Mouse (Mus musculus) C3H10T1/2 (cell line): ENCODE data around the gene Olfr531. TPM values are rescaled to one million over a fixed set of nuclear protein-coding genes. Genes with fewer than 3 reads are reported as not detected.

Experiments used
- polyA plus RNA-seq, 2 experiments: library from polyadenylated mRNA; unstranded; fragments of >200 nt; fragmentation: generic; extraction: Trizol; gene quantifications; one replicate each; pipeline ENCODE4 v1.2.1; 2012; ENCODE audit warnings: missing spikeins in 2 of 2

Olfr531 gene
- polyA plus RNA-seq: not detected

DNA sequence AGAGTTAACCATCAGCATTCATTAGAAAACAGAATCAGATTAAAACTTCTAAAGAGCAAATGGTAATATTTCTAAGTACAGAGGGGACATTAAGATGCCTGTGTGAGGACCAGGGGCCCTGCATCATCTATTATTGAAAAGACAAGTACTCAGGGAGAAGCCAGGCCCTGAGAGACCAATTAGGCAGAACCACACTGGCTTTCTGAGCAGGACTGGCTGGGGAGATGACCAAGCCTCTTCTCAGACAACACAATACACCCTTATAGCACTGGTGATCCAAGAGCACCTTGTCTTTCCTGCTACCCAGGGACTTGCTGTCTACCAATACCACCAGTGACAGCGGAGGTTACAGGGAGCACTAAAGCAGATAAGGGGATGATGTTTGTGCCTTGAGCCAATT lies at the start of gene Olfr531:
Gene Olfr531, minus strand, starts transcription at position 101 of the 400 bp plus-strand sequence.

DNA sequence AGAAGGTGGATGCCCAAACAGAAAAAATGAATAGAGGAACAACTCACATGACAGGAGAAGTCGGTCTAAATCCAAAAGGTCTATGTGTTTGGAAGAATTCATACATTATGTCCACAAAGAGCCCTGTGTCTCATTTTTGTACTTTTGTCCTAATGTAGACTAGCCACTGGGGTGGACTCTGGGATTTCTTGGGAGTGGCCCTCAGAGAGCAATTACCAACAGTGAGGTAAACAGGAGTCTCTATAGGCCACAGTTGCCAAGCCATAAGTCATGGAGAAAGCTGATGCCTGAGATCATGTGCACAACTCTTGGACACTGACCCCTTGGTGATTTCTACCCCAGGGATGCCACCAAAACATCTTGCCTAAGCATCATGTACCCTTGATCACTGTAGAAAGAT lies 18.8 kb upstream of the Olfr531 start, which contains the start of gene Olfr532:
Gene Olfr532, minus strand, starts transcription at position 101 of the 400 bp plus-strand sequence.

GRCm38 (mm10) chr7:140376231-140376630 lies 26.5 kb downstream of the Olfr531 start, which contains the start of gene Olfr530:
Gene Olfr530 (minus strand): TSS chr7:140376331.

DNA sequence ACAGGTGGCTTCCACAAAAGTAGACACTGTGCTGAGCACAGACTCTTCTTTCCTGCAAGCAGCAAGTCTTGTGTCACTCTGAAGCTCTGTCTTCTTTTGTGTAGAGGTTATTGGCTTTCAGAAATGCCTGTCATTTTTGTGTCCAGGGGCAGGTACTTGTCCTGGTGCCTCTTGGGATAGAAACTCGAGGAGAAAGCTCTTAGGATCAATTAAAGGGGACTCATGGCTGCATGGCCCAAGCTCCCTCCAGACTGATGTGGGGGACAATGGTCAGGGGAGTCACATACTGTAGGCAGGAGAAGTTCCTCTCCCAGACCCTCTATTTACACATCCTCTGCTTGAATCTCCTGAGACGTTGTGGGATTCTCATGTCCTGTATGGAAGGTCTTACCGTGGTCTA lies 41.1 kb downstream of the Olfr531 start, which contains the start of gene Olfr60:
Gene Olfr60, minus strand, starts transcription at position 101 of the 400 bp plus-strand sequence.

Other genes starting within 250 kb of the Olfr531 start
- gene Sprn, start 248.0 kb downstream of the Olfr531 start, polyA plus RNA-seq: not detected
- gene Olfr522, start 238.2 kb downstream of the Olfr531 start, polyA plus RNA-seq: not detected
- gene Olfr523, start 229.7 kb downstream of the Olfr531 start, polyA plus RNA-seq: not detected
- not detected for gene Olfr524, start 197.0 kb downstream of the Olfr531 start, polyA plus RNA-seq
- gene Cd163l1, start 184.7 kb downstream of the Olfr531 start, polyA plus RNA-seq: not detected
- gene 5830411N06Rik, start 155.6 kb downstream of the Olfr531 start, polyA plus RNA-seq: not detected
- gene Olfr525, start 82.1 kb downstream of the Olfr531 start, polyA plus RNA-seq: not detected
- not detected for gene Olfr527, start 68.9 kb downstream of the Olfr531 start, polyA plus RNA-seq
- not detected for gene Olfr60, start 41.2 kb downstream of the Olfr531 start, polyA plus RNA-seq
- gene Olfr530, start 26.6 kb downstream of the Olfr531 start, polyA plus RNA-seq: not detected
- gene Olfr532, start 18.7 kb upstream of the Olfr531 start, polyA plus RNA-seq: not detected
- gene Olfr533, start 60.5 kb upstream of the Olfr531 start, polyA plus RNA-seq: not detected
- gene Olfr535, start 81.3 kb upstream of the Olfr531 start, polyA plus RNA-seq: not detected
- not detected for gene Olfr536, start 104.5 kb upstream of the Olfr531 start, polyA plus RNA-seq
- not detected for gene Olfr538, start 165.0 kb upstream of the Olfr531 start, polyA plus RNA-seq
- gene Olfr46, start 198.4 kb upstream of the Olfr531 start, polyA plus RNA-seq: under 1 TPM in 1 of 2 experiments, not detected in 1; under 0.01 TPM
- gene Olfr61, start 226.1 kb upstream of the Olfr531 start, polyA plus RNA-seq: not detected
- not detected for gene Olfr53, start 243.5 kb upstream of the Olfr531 start, polyA plus RNA-seq